Mouse (Mus musculus): ENCODE measurements at regions not wholly inside any gene's neighbourhood (a gene's known extent, or its start where the extent isn't known, plus 50 kb on each side); places are given as distances from the start of the nearest gene placed in this dataset.

- Histone ChIP-seq H3K27me3 (replicated peaks; ENCODE audit: control insufficient read depth, insufficient read depth, low read length) (no peaks in the 10 kb centered on the region), H3K9ac (replicated peaks; ENCODE audit: low read depth, low read length) (no peak overlapping the region), H3K9me3 (ENCODE audit: control insufficient read depth, low read length) (no peaks in the 10 kb centered on the region), H3K36me3 (ENCODE audit: control insufficient read depth, insufficient read depth) (no peaks in the 10 kb centered on the region), H3K4me2 (ENCODE audit: low read length) (no peak overlapping the region), H3K4me1 (replicated peaks; ENCODE audit: control insufficient read depth, insufficient read depth, low read length) (no peaks in the 10 kb centered on the region), H3K27ac (ENCODE audit: low read length) (no peak overlapping the region), H3K4me3 (replicated peaks; ENCODE audit: low read length) (no peak overlapping the region)
- ATAC-seq: no peak
- WGBS: 59% methylated on average over 1 of the region's 1 CpGs
These were observed 139.7 kb upstream of the Chrm2 start for GRCm38 (mm10) chr6:36248219-36248618.

GRCm38 (mm10) chr6:36249047-36249446, 138.8 kb upstream of the Chrm2 start:
- WGBS: 34% methylated on average over 4 of the region's 4 CpGs
- Histone ChIP-seq H3K9ac (replicated peaks; ENCODE audit: low read depth, low read length) (no peak overlapping the region), H3K4me2 (ENCODE audit: low read length) (no peak overlapping the region), H3K4me3 (replicated peaks; ENCODE audit: low read length) (no peak overlapping the region), H3K9me3 (ENCODE audit: control insufficient read depth, low read length) (no peaks in the 10 kb centered on the region), H3K4me1 (replicated peaks; ENCODE audit: control insufficient read depth, insufficient read depth, low read length) (no peaks in the 10 kb centered on the region), H3K27me3 (replicated peaks; ENCODE audit: control insufficient read depth, insufficient read depth, low read length) (no peaks in the 10 kb centered on the region), H3K27ac (ENCODE audit: low read length) (no peak overlapping the region), H3K36me3 (ENCODE audit: control insufficient read depth, insufficient read depth) (no peaks in the 10 kb centered on the region)
- ATAC-seq: no peak

DNA sequence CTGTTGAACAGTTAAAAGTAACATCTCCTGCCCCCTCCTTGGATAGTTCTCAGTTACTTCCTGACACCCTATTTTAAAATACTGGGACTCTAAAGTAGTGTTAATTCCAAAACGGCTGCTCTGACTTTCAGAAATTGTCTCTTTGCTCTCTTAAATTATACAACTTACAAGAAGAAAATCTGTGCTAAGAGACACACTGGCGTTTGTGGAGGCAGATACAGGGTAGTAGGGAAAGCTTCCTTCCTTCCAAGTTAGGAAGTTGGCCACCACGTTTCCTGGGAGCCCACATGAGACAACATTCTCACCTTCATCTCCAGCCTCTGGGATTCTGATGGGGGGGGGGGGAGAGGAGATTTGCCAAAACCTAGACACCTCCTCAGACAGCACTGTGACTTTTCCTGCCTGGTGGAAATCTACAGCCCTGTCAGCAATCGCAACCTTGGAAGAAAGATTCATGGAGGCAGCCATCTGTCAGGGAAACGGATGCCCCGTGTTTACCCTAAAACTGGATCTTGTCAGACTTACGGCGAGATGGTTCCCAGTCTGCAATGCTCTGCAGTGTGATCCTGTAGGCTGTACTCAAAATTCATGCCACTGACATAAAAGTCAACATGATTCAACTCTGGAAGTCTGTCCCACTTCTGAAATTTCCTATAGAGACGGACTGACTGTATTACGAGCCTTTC, 121.0 kb upstream of the Chrm2 start:
- Histone ChIP-seq H3K27me3 (replicated peaks; ENCODE audit: control insufficient read depth, insufficient read depth, low read length) (no peaks in the 10 kb centered on the region), H3K4me1 (replicated peaks; ENCODE audit: control insufficient read depth, insufficient read depth, low read length) (0 out of 2 replicates have a peak, but pooled peaks cover 2% of the 10 kb centered on the region), H3K9ac (replicated peaks; ENCODE audit: low read depth, low read length) (no peak overlapping the region), H3K4me2 (ENCODE audit: low read length) (no peak overlapping the region), H3K36me3 (ENCODE audit: control insufficient read depth, insufficient read depth) (no peaks in the 10 kb centered on the region), H3K9me3 (ENCODE audit: control insufficient read depth, low read length) (no peaks in the 10 kb centered on the region), H3K27ac (ENCODE audit: low read length) (no peak overlapping the region), H3K4me3 (replicated peaks; ENCODE audit: low read length) (no peak overlapping the region)
- WGBS: 76% methylated on average over 10 of the region's 10 CpGs
- ATAC-seq: peak; percentile 70

GRCm38 (mm10) chr6:36286664-36287063, 101.2 kb upstream of the Chrm2 start:
- Histone ChIP-seq H3K27ac (ENCODE audit: low read length) (no peak overlapping the region), H3K9me3 (ENCODE audit: control insufficient read depth, low read length) (no peaks in the 10 kb centered on the region), H3K4me2 (ENCODE audit: low read length) (no peak overlapping the region), H3K27me3 (replicated peaks; ENCODE audit: control insufficient read depth, insufficient read depth, low read length) (no peaks in the 10 kb centered on the region), H3K4me1 (replicated peaks; ENCODE audit: control insufficient read depth, insufficient read depth, low read length) (no peaks in the 10 kb centered on the region), H3K4me3 (replicated peaks; ENCODE audit: low read length) (no peak overlapping the region), H3K36me3 (ENCODE audit: control insufficient read depth, insufficient read depth) (no peaks in the 10 kb centered on the region), H3K9ac (replicated peaks; ENCODE audit: low read depth, low read length) (no peak overlapping the region)
- ATAC-seq: no peak
- 78% methylated on average over 10 of the region's 10 CpGs for WGBS

DNA sequence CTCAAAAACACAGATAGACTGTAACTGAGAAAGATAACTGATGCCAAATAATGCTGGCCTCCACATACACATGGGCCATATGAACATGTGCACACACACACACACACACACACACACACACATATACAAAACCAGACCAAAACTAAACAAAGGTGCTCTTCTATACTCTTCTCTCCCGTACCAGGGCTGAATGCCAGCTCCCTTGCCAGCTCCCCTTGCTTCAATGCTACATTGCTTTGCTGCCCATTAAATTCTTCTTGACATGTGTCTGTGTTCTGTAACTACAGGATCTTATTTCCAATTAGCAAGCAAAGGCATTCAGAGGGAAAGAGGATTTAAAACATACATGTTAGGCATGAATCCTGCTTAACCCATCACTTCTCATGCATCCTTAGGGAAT, 74.3 kb upstream of the Chrm2 start:
- Histone ChIP-seq H3K4me3 (replicated peaks; ENCODE audit: low read length) (no peak overlapping the region), H3K27ac (ENCODE audit: low read length) (no peak overlapping the region), H3K27me3 (replicated peaks; ENCODE audit: control insufficient read depth, insufficient read depth, low read length) (no peaks in the 10 kb centered on the region), H3K9me3 (ENCODE audit: control insufficient read depth, low read length) (no peaks in the 10 kb centered on the region), H3K9ac (replicated peaks; ENCODE audit: low read depth, low read length) (no peak overlapping the region), H3K36me3 (ENCODE audit: control insufficient read depth, insufficient read depth) (no peaks in the 10 kb centered on the region), H3K4me1 (replicated peaks; ENCODE audit: control insufficient read depth, insufficient read depth, low read length) (no peaks in the 10 kb centered on the region), H3K4me2 (ENCODE audit: low read length) (no peak overlapping the region)
- ATAC-seq: no peak
- 23% methylated on average over 1 of the region's 1 CpGs for WGBS

All from forebrain, embryonic 16.5 days (tissue).